Mouse (Mus musculus) small intestine, adult 2 months (tissue): ENCODE results near the gene Meox1. TPM values are rescaled to one million over a fixed set of nuclear protein-coding genes. Genes with fewer than 3 reads are reported as not detected.

Experiments
- H3K27ac ChIP-seq: fragments of 200-500 bp; 2 replicates; pipeline ENCODE4 v1.5.1; 2012; ENCODE audit warnings: low read depth, low read length, control low read depth, inconsistent platforms; ENCODE audit not compliant: insufficient read depth
- H3K27me3 ChIP-seq: fragments of 200-500 bp; 2 replicates; pipeline ENCODE4 v1.6.1; 2012; ENCODE audit warnings: mild to moderate bottlenecking, moderate library complexity, low read length, inconsistent platforms; ENCODE audit not compliant: control insufficient read depth, insufficient read depth
- H3K36me3 ChIP-seq: fragments of 200-500 bp; 2 replicates; pipeline ENCODE4 v1.6.1; 2012; ENCODE audit warnings: mild to moderate bottlenecking, low read length, control low read depth, inconsistent platforms; ENCODE audit not compliant: control insufficient read depth, insufficient read depth
- H3K4me1 ChIP-seq: fragments of 200-500 bp; 2 replicates; pipeline ENCODE4 v1.6.1; 2012; ENCODE audit warnings: low read length, inconsistent platforms, mixed read lengths; ENCODE audit not compliant: control insufficient read depth, insufficient read depth, insufficient read length
- H3K4me3 ChIP-seq: fragments of 200-500 bp; 2 replicates; pipeline ENCODE4 v1.5.1; 2012; ENCODE audit warnings: low read depth, mild to moderate bottlenecking, control low read depth, inconsistent platforms, low read length, moderate library complexity
- CTCF ChIP-seq: fragments of 200-500 bp; IDR thresholded peaks from 2 replicates; pipeline ENCODE4 v1.5.1; 2012; ENCODE audit warnings: low read depth, mild to moderate bottlenecking, control low read depth, inconsistent platforms, low read length, moderate library complexity, mixed read lengths; ENCODE audit not compliant: insufficient replicate concordance, insufficient read length; ENCODE audit errors: extremely low read depth
- POLR2A ChIP-seq: fragments of 200-500 bp; IDR thresholded peaks from 2 replicates; pipeline ENCODE4 v1.6.1; 2012; ENCODE audit warnings: low read depth, mild to moderate bottlenecking, control low read depth, inconsistent platforms, low read length, moderate library complexity
- WGBS: fragments of 180-500 bp; shearing (Covaris S2); methylation state at CpG from one replicate; pipeline ENCODE4 v1.1.7; 2018; 5-methylcytosine and 5-hydroxymethylcytosine counted together
- polyA plus RNA-seq: library from polyadenylated mRNA; depleted of rRNA; stranded (reverse); fragments of >200 nt; gene quantifications from 2 replicates; pipeline ENCODE4 v1.2.3, GENCODE M21; 2012; rRNA removed

Meox1 gene
- polyA plus RNA-seq: 0.42 and 0.65 TPM in 2 replicates

DNA sequence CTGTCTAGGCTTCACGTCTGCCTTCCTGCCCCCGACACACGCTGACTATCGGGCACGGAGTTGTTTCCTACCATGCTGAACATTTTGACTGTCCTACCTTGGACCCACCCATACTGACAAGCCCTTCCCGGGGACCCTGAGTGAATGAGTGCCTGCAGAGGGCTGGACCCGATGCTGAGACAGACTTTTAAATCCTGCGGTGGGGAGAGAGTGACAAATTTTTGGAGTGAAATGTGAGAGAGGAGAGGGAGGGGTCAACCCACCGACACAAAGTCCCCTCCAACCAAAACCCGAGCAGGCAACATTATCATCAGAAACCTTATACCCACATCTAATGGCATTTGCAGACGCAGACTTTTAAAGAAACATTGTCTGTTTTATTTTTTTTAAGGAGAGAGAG is at the start of gene Meox1:
Gene Meox1 (minus strand): TSS at position 171 of the 400 bp plus-strand sequence.
- WGBS: 23% methylated on average over 11 of the region's 11 CpGs
- Histone ChIP-seq H3K27ac (peak within 1 kb of the TSS; percentile 14; the same call in 1 of the 2 replicates), H3K4me3 (peak within 1 kb of the TSS; percentile 18; the same call in 1 of the 2 replicates), H3K27me3 (peaks cover 20% of the 10 kb centered on the region), H3K36me3 (no peaks in the 10 kb centered on the region), H3K4me1 (peaks cover 2% of the 10 kb centered on the region; the same call in 1 of the 2 replicates)
- TF ChIP-seq POLR2A: no peak
- TF ChIP-seq CTCF: no peak

DNA sequence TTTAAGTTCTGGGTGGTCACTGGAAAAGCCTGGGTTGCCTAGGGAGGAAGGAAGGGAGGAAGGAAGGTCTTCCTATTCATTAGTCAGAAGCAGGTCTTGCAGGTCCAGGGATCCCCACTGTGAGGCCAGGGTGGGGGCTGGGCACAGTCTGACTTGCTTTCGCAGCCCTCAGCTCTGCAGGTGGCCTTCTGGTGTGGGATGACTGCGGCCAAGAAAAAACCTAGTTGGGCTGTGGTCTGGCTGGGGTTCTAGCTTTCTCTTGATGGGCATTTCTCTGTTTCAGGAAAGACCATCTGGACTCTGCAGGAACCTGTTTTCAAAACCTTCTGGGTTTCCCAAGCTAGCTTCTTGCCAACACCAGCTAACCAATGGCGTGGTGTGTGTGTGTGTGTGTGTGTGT is 48.9 kb upstream of the Meox1 start:
- no peaks in the 10 kb centered on the region for H3K36me3 ChIP-seq
- H3K4me3 ChIP-seq: no peak overlapping the region
- no peaks in the 10 kb centered on the region for H3K27me3 ChIP-seq
- TF ChIP-seq POLR2A (no peak), CTCF (no peak)
- no peak overlapping the region for H3K27ac ChIP-seq
- H3K4me1 ChIP-seq: no peaks in the 10 kb centered on the region
- 55% methylated on average over 3 of the region's 3 CpGs for WGBS

DNA sequence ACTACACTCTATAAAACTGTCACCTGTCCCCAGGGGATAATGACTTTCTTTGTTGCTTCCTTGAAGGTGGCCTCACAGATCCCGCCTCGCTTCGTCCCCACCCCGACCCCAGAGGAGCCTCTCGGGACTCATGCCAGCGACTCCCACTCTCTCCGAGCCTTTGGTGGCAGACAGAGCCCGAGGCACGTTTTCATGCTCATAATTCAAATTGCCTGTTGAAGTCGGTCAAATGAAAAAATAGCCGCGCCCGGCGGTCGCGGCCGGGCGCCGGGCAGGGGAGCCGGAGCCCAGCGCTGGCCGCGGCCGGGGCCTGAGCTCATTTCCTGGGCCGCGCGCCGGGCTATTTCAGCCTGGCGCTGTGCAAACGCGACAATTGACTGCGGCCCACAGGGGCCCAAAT is 42.9 kb upstream of the Meox1 start:
- H3K4me3 ChIP-seq: peak overlapping the region; percentile 61
- WGBS: 2% methylated on average over 32 of the region's 32 CpGs
- H3K36me3 ChIP-seq: no peaks in the 10 kb centered on the region
- TF ChIP-seq CTCF (no peak), POLR2A (no peak)
- no peak overlapping the region for H3K27ac ChIP-seq
- peaks cover 9% of the 10 kb centered on the region for H3K4me1 ChIP-seq
- H3K27me3 ChIP-seq: peaks cover 3% of the 10 kb centered on the region

DNA sequence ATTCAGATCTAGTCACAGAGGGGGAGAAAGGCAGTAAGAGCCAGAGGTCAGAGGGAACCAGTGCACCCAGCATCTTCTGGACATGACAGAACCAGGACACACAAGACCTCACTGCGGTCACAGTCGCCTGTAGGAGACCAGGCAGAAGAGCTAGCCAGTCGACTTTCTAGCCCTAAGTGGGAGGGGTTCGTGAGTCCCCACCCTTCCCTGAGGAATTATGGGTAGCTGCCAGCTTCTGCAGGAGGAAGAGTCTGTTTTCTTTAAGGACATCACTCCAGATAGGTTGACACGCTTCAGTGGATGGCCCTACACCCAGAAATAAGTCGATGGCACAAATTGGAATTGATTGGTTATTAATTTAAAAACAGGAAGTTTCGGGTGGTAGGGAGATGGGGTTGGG is 42.2 kb upstream of the Meox1 start:
- WGBS: 46% methylated on average over 7 of the region's 7 CpGs
- H3K4me3 ChIP-seq: no peak overlapping the region
- peaks cover 9% of the 10 kb centered on the region for H3K4me1 ChIP-seq
- no peaks in the 10 kb centered on the region for H3K36me3 ChIP-seq
- TF ChIP-seq POLR2A (no peak), CTCF (no peak)
- H3K27me3 ChIP-seq: peaks cover 3% of the 10 kb centered on the region
- peak overlapping the region; percentile 6; the same call in 1 of the 2 replicates for H3K27ac ChIP-seq

DNA sequence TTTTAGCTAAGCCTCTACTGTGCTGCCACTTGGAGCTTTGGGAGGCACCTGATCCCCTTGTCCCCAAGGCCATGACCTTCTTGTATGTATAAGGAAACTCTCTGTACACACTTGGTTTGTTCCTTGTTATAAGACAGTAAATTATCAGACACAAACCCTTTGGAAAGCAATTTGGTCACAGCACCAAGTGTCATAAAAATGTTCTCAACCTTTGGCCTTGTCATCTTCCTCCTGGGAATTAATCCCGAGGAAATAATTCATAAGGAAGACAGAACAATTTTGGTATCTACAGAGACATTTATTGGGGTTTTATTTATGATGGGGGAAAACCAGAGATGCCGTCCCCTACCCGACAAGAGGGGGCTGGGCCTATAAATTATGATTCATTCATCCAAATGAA is 41.6 kb upstream of the Meox1 start:
- no peak for TF ChIP-seq POLR2A
- TF ChIP-seq CTCF: no peak
- no peaks in the 10 kb centered on the region for H3K36me3 ChIP-seq
- no peak overlapping the region for H3K27ac ChIP-seq
- H3K27me3 ChIP-seq: peaks cover 3% of the 10 kb centered on the region
- H3K4me1 ChIP-seq: peaks cover 9% of the 10 kb centered on the region
- WGBS: 32% methylated on average over 3 of the region's 3 CpGs
- no peak overlapping the region for H3K4me3 ChIP-seq

DNA sequence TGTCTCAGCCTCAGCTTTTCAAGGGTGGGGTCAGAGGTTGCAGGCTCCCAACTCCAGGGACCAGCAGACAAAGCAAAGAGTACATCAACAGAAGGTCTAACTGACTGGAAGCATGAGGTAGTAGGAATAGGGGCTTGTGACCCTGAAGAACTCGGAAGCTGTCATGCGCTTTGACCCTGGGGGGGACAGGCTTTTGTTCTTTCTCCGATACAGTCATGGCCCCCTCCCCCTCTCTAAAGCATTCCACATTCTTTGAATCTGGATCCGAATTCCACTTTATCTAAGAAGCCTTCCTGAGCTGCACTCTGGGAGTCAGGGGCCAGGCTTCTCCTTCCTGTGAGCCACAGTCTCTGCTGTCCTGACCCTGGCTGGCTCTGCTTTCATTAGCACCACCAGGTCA is 37.8 kb upstream of the Meox1 start:
- Histone ChIP-seq H3K36me3 (no peaks in the 10 kb centered on the region), H3K4me1 (peaks cover 6% of the 10 kb centered on the region), H3K27ac (no peak overlapping the region), H3K27me3 (no peaks in the 10 kb centered on the region), H3K4me3 (no peak overlapping the region)
- WGBS: 64% methylated on average over 4 of the region's 4 CpGs
- TF ChIP-seq CTCF: no peak
- TF ChIP-seq POLR2A: no peak

DNA sequence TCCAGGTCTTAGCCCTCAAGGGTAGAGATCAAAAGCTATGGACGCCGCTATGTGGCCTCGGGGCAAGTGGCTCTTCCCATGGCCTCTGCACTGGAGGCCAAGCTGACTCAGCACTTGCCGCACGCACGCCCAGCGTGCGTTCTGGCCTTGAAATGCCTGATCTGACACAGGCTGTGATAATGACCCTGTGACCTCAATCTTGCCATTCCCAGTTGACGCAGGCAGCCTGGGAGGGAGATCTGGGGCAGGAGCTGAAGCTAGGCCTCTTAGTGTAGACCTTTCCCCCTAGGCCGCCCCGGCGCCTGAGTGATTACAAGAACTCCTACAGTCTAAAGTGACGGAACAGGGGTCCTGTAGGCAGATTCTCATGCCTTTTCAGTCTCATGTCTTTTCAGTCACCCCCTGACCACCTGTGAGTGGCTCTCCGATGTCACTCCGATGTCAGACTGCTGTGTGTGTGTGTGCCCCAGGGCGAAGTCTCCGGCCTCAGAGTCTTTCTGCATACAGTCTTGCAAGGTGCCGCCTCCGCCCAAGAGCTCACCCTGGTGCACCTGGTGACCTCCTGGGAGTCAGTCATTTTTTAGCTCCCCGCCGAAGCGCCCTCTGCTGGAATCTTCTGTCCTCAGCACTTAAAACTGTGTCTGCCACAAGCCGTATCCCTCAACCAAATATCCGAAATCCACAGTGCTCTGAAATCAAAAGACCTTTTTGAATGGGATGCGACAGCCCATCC is 34.0 kb upstream of the Meox1 start:
- H3K4me3 ChIP-seq: no peak overlapping the region
- H3K27ac ChIP-seq: no peak overlapping the region
- H3K27me3 ChIP-seq: no peaks in the 10 kb centered on the region
- 50% methylated on average over 25 of the region's 25 CpGs for WGBS
- no peaks in the 10 kb centered on the region for H3K36me3 ChIP-seq
- H3K4me1 ChIP-seq: no peaks in the 10 kb centered on the region; the same call in 1 of the 2 replicates
- TF ChIP-seq CTCF: peak; percentile 67; the same call in 1 of the 2 replicates
- TF ChIP-seq POLR2A: no peak

DNA sequence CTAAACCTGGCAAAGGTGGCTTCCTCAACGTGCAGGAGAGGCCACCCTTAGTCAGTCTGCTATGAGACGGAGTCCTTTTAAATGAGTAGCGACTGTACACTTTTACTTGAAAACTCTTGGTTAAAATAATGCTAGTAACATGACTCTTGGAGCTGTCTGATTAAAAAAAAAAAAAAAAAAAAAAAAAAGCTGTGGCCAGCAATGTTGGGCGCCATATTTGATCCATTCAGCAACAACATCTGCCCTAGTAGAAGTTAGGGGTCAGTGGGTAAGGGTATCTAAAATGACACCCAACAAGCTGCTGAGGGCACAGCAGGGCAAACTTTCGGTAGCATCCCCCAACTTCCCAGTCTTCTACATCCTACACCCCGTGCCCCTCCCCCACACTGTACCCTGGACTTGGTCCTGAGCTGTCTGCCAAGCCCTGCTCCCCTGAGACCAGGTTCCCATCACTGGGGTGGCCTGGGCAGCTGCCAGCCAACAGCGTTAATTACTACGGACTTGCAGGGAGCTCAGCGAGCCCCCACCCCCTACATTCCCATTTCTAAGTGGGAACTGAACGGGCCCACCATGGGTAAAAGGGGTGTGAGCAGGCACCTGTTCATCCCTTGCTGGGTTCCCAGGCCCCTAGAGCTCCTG is 32.9 kb upstream of the Meox1 start:
- Histone ChIP-seq H3K4me1 (no peaks in the 10 kb centered on the region; the same call in 1 of the 2 replicates), H3K4me3 (no peak overlapping the region), H3K27me3 (no peaks in the 10 kb centered on the region), H3K27ac (no peak overlapping the region), H3K36me3 (no peaks in the 10 kb centered on the region)
- TF ChIP-seq POLR2A (no peak), CTCF (no peak)
- 89% methylated on average over 10 of the region's 10 CpGs for WGBS
